Mouse (Mus musculus) mature B cell (primary cell): Measurements from ENCODE around the gene Gm47791.

Experiments used
- in situ Hi-C: fragments of 300-500 bp; cut with MboI; formaldehyde crosslinking; loops from 2 replicates; pipeline ENCODE4 v1.14.3; 2019

Gm47791 gene

GRCm38 (mm10) chr1:82771022-82771586 is at the start of gene Gm47791:
Gm47791 (minus strand) TSS chr1:82771243.
- in situ Hi-C loops: no loop called here

- in situ Hi-C loops: no loop called here
Measured at GRCm38 (mm10) chr1:82820626-82821186, 49.7 kb upstream of the Gm47791 start.

GRCm38 (mm10) chr1:82820179-82820578 is 49.1 kb upstream of the Gm47791 start:
- in situ Hi-C loops: no loop called here

GRCm38 (mm10) chr1:82819366-82819765 is 48.3 kb upstream of the Gm47791 start:
- in situ Hi-C loops: no loop called here

GRCm38 (mm10) chr1:82815941-82816716 is 45.1 kb upstream of the Gm47791 start:
- in situ Hi-C loops: no loop called here

GRCm38 (mm10) chr1:82811766-82812165 is 40.7 kb upstream of the Gm47791 start:
- in situ Hi-C loops: no loop called here

GRCm38 (mm10) chr1:82808564-82808963 is 37.5 kb upstream of the Gm47791 start:
- in situ Hi-C loops: loop anchor here (10.0 kb wide), 1 partner anchor 176 kb away; no protein-coding TSS in a partner anchor

- in situ Hi-C loops: loop anchor here (10.0 kb wide), 1 partner anchor 178 kb away; no protein-coding TSS in a partner anchor
Measured at GRCm38 (mm10) chr1:82807206-82807605, 36.2 kb upstream of the Gm47791 start.

GRCm38 (mm10) chr1:82806391-82806790 is 35.3 kb upstream of the Gm47791 start:
- in situ Hi-C loops: loop anchor here (10.0 kb wide), 1 partner anchor 178 kb away; no protein-coding TSS in a partner anchor

GRCm38 (mm10) chr1:82804059-82804458 is 33.0 kb upstream of the Gm47791 start:
- in situ Hi-C loops: loop anchor here (10.0 kb wide), 1 partner anchor 181 kb away; no protein-coding TSS in a partner anchor

- in situ Hi-C loops: loop anchor here (10.0 kb wide), 1 partner anchor 181 kb away; no protein-coding TSS in a partner anchor
Measured at GRCm38 (mm10) chr1:82803608-82804007, 32.6 kb upstream of the Gm47791 start.

- in situ Hi-C loops: loop anchor here (10.0 kb wide), 1 partner anchor 184 kb away; no protein-coding TSS in a partner anchor
Measured at GRCm38 (mm10) chr1:82801105-82801783, 30.2 kb upstream of the Gm47791 start.

GRCm38 (mm10) chr1:82798922-82799321 is 27.9 kb upstream of the Gm47791 start:
- in situ Hi-C loops: no loop called here

- in situ Hi-C loops: no loop called here
Measured at GRCm38 (mm10) chr1:82798304-82798703, 27.3 kb upstream of the Gm47791 start.

GRCm38 (mm10) chr1:82797088-82797487 is 26.0 kb upstream of the Gm47791 start:
- in situ Hi-C loops: no loop called here

- in situ Hi-C loops: no loop called here
Measured at GRCm38 (mm10) chr1:82795702-82796443, 24.8 kb upstream of the Gm47791 start.

GRCm38 (mm10) chr1:82795211-82795610 is 24.2 kb upstream of the Gm47791 start:
- in situ Hi-C loops: no loop called here

- in situ Hi-C loops: no loop called here
Measured at GRCm38 (mm10) chr1:82793986-82794385, 22.9 kb upstream of the Gm47791 start.

GRCm38 (mm10) chr1:82793110-82793509 is 22.1 kb upstream of the Gm47791 start:
- in situ Hi-C loops: no loop called here

GRCm38 (mm10) chr1:82792238-82792637 is 21.2 kb upstream of the Gm47791 start:
- in situ Hi-C loops: no loop called here

- in situ Hi-C loops: no loop called here
Measured at GRCm38 (mm10) chr1:82791105-82791504, 20.1 kb upstream of the Gm47791 start.
